Mouse (Mus musculus) right cerebral cortex, adult 2 months (tissue): ENCODE data around the gene 9130409I23Rik.
"Not testable (repeated sequence)": the region's sequence is repeated elsewhere in the genome, so short reads cannot be mapped to it uniquely, and the experiment has no call there.

Experiments used
- DNase-seq, 2 experiments: peaks; one replicate each; pipeline ENCODE4 v3.0.0; 2021 to 2022; ENCODE audit warnings: low spot score in 2 of 2

Gene 9130409I23Rik

DNA sequence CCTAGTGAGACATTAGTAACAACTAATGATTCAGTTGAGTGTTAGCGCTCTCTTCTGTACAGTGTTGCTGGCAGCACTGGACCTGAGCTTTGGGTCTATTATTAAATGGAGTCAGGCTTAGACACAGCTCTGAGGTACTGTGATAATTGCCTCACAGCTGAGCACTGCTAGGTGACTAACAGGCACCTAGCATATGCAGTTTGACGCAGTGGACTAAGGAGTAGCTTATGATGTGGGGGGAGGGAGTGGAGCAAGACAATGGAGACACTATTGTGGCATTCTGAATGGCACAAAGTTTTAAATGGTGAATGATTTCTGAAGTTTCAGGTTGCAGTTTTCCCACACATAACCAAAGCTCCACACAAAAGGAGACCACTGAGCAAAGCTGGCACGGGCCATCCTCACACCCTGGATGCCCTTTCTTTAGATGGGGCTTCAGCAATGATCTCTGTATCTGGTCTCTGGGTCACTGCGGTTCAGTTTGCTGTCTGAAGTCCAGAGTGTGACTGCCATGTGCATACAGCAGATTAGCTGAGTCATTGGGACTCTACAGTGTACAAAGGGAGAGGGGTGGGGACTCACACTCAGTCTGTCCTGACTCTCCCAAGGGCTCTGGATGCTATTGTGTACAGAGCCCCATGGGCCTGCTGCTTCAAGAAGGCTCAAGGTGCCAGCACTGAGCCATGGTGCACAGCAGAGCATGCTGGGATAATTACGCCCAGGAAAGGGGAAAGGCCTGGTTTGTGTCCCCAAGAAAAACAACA, 15.8 kb upstream of the 9130409I23Rik start:
- DNase-seq, result not testable (repeated sequence)

DNA sequence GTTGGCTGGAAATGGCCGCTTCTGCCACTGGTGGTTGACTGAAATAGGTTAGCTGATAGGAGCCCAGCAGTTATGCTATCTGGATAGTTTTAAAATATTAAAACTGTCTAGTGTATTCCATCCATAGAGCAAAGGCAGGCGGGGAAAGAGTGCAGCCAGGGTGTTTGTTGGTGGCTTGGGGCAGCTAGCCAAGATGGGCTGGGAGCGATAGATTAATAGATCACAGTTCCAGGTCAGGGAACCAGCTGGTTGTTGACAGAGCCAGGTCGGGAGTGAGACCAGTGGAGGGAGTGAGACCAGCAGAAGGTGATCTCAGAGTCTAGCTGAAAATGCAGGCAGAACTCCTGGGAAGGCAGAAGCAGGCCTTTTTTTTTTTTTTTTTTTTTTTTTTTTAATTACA, 13.4 kb upstream of the 9130409I23Rik start:
- no peak for DNase-seq

DNA sequence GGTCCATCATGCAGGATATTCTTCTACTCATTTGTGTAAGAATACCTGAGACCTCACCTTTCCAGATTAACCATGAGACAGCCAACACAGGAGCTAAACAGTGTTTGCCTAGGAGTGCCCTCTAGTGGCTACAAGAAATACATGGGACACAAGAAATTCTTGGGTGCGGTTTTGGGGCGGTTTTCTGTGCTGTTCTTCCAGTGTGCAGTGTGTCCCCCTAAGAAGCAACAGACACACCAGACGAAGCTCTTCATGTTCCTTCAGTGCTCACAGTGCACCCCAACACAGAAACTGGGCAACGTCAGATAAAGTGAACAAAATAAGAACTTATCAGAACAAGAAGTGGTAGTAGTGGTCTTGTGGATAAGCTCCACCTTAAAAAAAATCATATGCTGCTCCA, 11.4 kb upstream of the 9130409I23Rik start:
- peak in 1 of 2 experiments; percentile 26 for DNase-seq

DNA sequence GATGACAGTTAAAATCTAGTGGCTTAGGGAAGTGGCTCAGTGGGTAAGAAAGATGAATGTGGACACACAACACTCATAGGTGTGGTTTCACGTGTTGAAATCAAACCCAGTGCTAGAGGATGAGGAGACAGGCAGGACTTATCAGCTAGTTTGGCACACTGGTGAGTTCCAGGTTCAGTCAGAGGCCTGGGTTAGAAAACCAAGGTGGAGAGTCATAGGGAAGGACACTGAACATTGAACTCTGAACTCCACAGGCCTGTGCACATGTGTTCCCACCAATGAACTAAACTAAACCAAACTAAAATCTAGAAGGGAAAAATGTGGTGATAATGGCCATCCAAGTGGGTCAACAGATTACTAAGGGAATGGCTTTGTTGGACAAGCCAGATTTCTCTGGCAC, 3.5 kb upstream of the 9130409I23Rik start:
- no peak for DNase-seq

DNA sequence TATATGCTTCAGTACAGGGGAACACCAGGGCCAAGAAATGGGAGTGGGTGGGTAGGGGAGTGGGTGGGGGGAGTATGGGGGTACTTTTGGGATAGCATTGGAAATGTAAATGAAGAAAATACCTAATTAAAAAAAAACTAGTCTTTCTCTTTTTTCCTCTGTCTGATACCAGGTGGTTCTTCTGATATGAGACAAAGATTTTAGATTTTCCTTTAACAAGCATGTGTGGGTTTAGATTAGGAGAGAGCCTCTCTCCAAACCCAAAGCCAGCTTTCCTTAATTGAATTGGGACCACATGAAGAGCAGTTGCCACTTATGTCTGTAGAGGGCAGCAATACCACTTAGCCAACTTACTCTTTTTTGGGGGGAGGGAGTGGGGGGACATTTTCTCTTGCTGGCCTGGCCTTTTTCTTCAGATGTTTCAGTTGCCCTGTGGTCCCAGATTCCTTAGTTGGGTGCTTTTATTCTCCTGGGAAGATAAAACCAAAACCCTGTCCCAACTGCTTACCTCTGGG, 1.7 kb upstream of the 9130409I23Rik start:
- no peak for DNase-seq

DNA sequence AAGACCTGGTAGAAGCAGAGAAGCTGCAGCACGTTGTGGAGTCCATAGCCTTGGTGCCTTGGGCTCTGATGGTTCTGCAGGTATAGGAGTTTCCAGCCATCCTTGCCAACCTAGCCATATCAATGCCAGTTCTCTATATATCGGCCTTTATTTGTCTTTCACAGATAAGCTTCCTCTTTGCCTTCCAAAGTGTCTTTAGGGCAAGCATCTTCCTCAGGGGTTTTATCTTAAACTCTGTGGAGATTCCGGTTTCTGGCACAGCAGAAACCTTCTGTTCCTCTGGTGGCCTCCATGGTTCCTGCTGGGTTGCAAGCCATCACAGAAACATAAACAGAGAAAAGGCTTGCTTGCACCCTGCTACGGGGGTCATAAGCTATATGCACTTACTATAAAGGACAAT, 1.9 kb downstream of the 9130409I23Rik start:
- DNase-seq, result no peak

DNA sequence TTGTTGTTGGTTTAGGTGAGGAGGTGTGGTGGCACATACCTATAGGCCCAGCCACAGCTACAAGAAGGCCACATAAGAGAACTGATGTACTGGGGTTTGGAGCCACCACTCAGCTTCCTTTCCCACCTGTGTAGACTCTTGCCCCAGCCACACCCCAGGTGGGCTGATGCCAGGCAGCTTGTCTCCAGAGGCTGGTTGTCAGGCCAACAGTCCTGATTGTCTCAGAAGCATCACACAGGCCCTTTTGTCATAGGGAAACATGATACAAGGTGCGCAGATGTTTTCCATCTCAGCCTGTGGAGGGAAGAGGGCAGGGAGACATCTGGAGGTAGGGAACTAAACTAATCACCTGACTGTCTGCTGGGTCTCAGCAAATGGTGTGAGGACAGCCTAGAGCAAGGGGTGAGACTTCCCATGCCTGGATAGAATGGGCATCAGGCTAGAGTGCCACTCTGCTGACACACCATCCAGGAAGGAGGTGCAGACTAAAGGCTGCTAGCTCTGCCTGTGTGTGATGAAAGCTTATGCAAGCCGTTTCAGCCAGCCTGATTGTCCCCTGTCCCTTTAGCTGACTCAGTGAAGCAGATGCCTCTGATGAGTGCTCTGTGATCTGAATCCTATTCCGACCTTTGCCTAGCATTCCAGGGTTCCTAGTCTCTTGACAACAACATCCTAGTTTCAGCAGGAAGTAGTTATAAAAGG, 10.9 kb downstream of the 9130409I23Rik start:
- no peak for DNase-seq

DNA sequence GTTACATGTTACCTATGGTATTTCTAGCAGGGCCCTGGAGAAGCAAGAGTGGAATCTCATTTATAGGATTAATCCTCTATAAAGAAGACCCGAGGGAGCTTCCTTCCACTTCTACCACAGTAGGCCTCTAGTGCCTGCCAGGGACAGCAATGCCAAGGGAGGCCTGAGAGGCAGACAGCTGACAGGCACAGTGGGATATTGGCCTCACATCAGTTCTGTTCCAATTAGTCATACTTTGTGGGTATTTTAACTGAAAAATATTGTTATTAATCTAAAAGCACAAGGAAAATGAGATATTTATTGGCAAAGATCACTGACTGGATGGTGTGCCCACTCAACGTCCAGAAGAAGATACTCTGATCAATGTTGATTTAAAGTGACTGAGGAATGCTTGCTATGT, 13.0 kb downstream of the 9130409I23Rik start:
- no peak for DNase-seq

DNA sequence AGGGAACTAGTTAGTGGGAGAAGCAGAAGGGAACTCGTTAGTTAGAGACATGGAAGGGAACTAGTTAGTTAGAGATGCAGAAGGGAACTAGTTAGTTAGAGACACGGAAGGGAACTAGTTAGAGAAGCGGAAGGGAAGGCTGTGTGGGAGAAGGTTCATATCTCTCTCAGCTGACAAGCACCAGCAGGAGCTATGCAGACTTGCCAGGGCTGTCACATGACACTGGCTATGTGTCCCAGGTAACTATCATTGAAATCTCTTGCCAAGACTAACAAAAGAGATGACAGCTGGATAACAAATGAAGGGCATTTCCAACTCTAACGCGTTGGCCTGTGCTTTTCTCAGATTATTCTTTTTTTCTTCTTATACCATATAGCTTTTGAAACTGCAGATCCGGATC, 13.6 kb downstream of the 9130409I23Rik start:
- no peak for DNase-seq

DNA sequence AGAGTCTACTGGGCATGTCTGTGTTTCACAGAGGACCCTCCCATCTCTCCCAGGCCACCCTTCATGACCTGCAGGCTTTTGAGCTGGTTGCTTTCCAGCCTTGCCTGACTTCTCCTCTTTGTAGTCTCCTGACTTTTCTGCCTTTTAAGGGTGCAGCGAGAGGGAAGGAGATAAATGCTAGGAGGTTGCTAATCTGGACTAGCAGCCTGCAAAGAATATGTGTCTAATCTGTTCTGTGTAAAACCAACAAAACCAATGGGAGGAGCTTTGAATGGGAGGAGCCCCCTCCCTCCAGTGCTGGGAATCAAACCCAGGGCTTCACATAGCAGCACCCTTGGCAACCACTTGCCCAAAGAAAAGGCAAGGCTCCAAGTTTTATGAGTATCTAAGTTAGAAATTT, 17.3 kb downstream of the 9130409I23Rik start:
- no peak for DNase-seq

DNA sequence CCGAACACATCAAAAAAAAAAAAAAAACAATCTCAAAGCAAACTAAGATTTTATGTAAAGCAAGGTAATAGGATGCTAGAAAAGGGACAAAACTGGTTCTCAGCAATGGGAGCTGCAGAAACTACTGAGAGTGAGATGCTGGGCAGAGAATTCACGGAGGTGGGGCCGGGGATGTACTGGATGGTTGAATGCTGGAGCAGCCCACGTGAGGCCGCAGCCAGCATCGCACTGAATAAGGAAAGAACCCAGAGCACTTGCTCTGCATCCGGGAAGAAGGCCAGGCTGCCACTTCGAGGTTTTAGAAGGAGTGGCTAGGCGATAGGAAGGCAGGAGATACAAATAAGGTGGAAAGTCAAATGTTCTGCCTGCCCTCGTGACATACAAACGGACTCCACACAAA, 18.6 kb downstream of the 9130409I23Rik start:
- peak; percentile 11 to 19 for DNase-seq

DNA sequence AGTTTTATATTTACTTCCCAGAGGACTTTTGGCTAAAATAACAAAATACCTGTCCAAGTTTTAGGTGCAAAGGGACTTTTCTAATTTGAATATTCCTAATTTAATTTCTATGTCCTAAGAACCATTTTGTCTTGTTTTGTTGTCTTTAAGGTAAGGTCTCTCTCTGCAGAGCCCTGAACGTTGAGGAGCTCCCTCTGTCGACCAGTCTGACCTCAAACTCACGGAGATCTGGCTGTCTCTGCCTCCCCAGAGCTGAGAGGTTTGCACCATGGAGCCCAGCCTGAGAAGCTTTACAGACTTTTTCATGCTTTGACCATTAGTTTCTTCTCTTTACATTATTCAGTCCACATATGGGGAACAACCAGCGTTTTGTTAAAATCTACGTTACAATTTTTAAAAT, 22.0 kb downstream of the 9130409I23Rik start:
- no peak for DNase-seq

DNA sequence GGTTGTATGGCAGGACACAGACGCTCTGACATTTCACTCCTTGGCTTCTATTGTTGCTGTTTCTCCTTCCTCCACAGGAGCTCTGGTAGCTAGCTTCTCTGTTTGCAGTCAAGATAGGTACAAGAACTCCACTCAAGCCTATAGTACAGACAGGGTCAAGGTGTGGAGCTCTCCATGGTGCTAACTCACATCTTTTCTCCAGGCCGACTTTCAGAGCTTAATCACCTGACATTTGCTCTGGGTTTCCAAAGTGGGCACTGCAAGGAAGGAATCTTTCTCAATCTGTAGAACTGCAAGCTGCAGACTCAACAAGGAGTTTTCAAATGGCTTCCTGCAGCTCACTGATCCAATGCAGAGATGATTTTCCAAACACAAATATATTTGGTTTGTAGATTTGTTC, 33.0 kb downstream of the 9130409I23Rik start:
- no peak for DNase-seq

DNA sequence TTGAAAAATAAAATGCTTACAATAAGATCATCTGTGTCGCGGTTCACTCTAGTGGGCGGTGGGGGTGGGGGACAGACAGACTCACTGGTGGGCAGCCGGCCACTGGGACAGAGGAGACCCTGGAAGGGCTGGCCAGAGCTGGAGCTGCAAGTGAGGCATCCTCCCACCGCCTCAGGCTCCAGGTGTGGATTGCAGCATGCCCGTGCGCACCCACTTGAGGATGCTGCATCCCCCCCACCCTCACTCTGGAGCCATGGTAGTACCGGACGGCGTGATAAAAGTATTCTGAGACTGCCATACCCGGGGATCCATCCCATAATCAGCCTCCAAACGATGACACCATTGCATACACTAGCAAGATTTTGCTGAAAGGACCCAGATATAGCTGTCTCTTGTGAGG, 39.0 kb downstream of the 9130409I23Rik start:
- DNase-seq, result no peak
